Mouse (Mus musculus) MEL (cell line): ENCODE data around the gene Arfgap2. TPM values are rescaled to one million over a fixed set of nuclear protein-coding genes. Genes with fewer than 3 reads are reported as not detected.

Experiments used
- DNase-seq: peaks from one replicate; pipeline ENCODE4 v3.0.0; 2011; ENCODE audit warnings: low read depth, low spot score
- H3K27ac ChIP-seq: 2 replicates; pipeline ENCODE4 v1.5.1; 2012; ENCODE audit warnings: low read depth, mild to moderate bottlenecking, control low read depth, low read length, moderate library complexity; ENCODE audit not compliant: control insufficient read depth
- H3K27me3 ChIP-seq, 2 experiments: fragments of 150-350 bp in 1 of 2; sonication (generic) in 1 of 2; 2 replicates each; pipeline ENCODE4 v1.6.1; 2012; ENCODE audit warnings: low read length in 2 of 2, mild to moderate bottlenecking in 2 of 2, improper control_type of control experiment in 1 of 2, moderate library complexity in 1 of 2; ENCODE audit not compliant: insufficient read depth in 2 of 2, control insufficient read depth in 1 of 2
- H3K36me3 ChIP-seq, 2 experiments: 2 replicates each; pipeline ENCODE4 v1.6.1; 2012 to 2014; ENCODE audit warnings: low read length in 2 of 2, improper control_type of control experiment in 1 of 2, inconsistent platforms in 1 of 2, mild to moderate bottlenecking in 1 of 2; ENCODE audit not compliant: insufficient read depth in 2 of 2, control insufficient read depth in 1 of 2
- H3K4me1 ChIP-seq, 2 experiments: fragments of 150-350 bp in 1 of 2; sonication (generic) in 1 of 2; 2 replicates each; pipeline ENCODE4 v1.6.1; 2012; ENCODE audit warnings: low read length in 2 of 2, improper control_type of control experiment in 1 of 2, mild to moderate bottlenecking in 1 of 2; ENCODE audit not compliant: insufficient read depth in 2 of 2, control insufficient read depth in 1 of 2
- H3K4me3 ChIP-seq, 2 experiments: fragments of 150-350 bp in 1 of 2; sonication (generic) in 1 of 2; 2 replicates each; pipeline ENCODE4 v1.5.1; 2012; ENCODE audit warnings: low read depth in 2 of 2, low read length in 2 of 2, mild to moderate bottlenecking in 2 of 2, moderate library complexity in 2 of 2, control low read depth in 1 of 2, improper control_type of control experiment in 1 of 2; ENCODE audit not compliant: control insufficient read depth in 1 of 2, insufficient read depth in 1 of 2
- H3K79me2 ChIP-seq: 2 replicates; pipeline ENCODE4 v1.6.1; 2012; ENCODE audit warnings: mild to moderate bottlenecking, low read length, moderate library complexity; ENCODE audit not compliant: control insufficient read depth, poor library complexity, insufficient read depth
- H3K9ac ChIP-seq: 2 replicates; pipeline ENCODE4 v1.6.1; 2012; ENCODE audit warnings: low read depth, mild to moderate bottlenecking, control low read depth, low read length, moderate library complexity; ENCODE audit not compliant: control insufficient read depth, poor library complexity, severe bottlenecking
- H3K9me3 ChIP-seq: fragments of 150-350 bp; sonication (generic); replicated peaks from 2 replicates; pipeline ENCODE4 v1.6.1; 2012; ENCODE audit warnings: mild to moderate bottlenecking, low read length, improper control_type of control experiment, moderate library complexity; ENCODE audit not compliant: insufficient read depth
- CHD1 ChIP-seq: IDR thresholded peaks from 2 replicates; pipeline ENCODE4 v1.6.1; 2012; ENCODE audit warnings: low read depth, mild to moderate bottlenecking, inconsistent platforms, low read length, improper control_type of control experiment
- CTCF ChIP-seq, 3 experiments: IDR thresholded peaks in 2 of 3; conservative IDR thresholded peaks in 1 of 3; 2 replicates each; pipeline ENCODE4 v1.5.1; 2011 to 2012; ENCODE audit warnings: low read length in 3 of 3, low read depth in 2 of 3, mild to moderate bottlenecking in 2 of 3, improper control_type of control experiment in 1 of 3, inconsistent platforms in 1 of 3, mixed read lengths in 1 of 3, moderate library complexity in 1 of 3; ENCODE audit not compliant: control insufficient read depth in 1 of 3, insufficient read depth in 1 of 3, poor library complexity in 1 of 3, severe bottlenecking in 1 of 3
- E2F4 ChIP-seq: IDR thresholded peaks from 2 replicates; pipeline ENCODE4 v1.6.1; 2011; ENCODE audit warnings: low read depth, low read length, improper control_type of control experiment, borderline replicate concordance
- ELF1 ChIP-seq: IDR thresholded peaks from 2 replicates; pipeline ENCODE4 v1.6.1; 2014; ENCODE audit warnings: low read depth, mild to moderate bottlenecking, inconsistent platforms, low read length, improper control_type of control experiment, moderate library complexity
- EP300 ChIP-seq, 2 experiments: IDR thresholded peaks; 2 replicates each; pipeline ENCODE4 v1.6.1; 2011; ENCODE audit warnings: improper control_type of control experiment in 2 of 2, low read length in 2 of 2, low read depth in 1 of 2, mild to moderate bottlenecking in 1 of 2
- ETS1 ChIP-seq: IDR thresholded peaks from 2 replicates; pipeline ENCODE4 v1.6.1; 2012; ENCODE audit warnings: low read depth, mild to moderate bottlenecking, inconsistent platforms, low read length, improper control_type of control experiment, moderate library complexity
- GABPA ChIP-seq: IDR thresholded peaks from 2 replicates; pipeline ENCODE4 v1.6.1; 2012; ENCODE audit warnings: low read depth, mild to moderate bottlenecking, inconsistent platforms, low read length, improper control_type of control experiment, moderate library complexity
- GATA1 ChIP-seq: IDR thresholded peaks from 2 replicates; pipeline ENCODE4 v1.6.1; 2011; ENCODE audit warnings: low read depth, low read length, improper control_type of control experiment
- JUND ChIP-seq: IDR thresholded peaks from 2 replicates; pipeline ENCODE4 v1.6.1; 2011; ENCODE audit warnings: low read depth, mild to moderate bottlenecking, improper control_type of control experiment, low read length
- MAZ ChIP-seq: IDR thresholded peaks from 2 replicates; pipeline ENCODE4 v1.6.1; 2012; ENCODE audit warnings: low read depth, mild to moderate bottlenecking, inconsistent platforms, low read length, improper control_type of control experiment
- MXI1 ChIP-seq: IDR thresholded peaks from 2 replicates; pipeline ENCODE4 v1.6.1; 2011; ENCODE audit warnings: mild to moderate bottlenecking, low read depth, low read length, improper control_type of control experiment
- NELFE ChIP-seq: IDR thresholded peaks from 2 replicates; pipeline ENCODE4 v1.6.1; 2011; ENCODE audit warnings: low read depth, low read length, improper control_type of control experiment
- NRF1 ChIP-seq: IDR thresholded peaks from 2 replicates; pipeline ENCODE4 v1.6.1; 2014; ENCODE audit warnings: low read depth, mild to moderate bottlenecking, inconsistent platforms, low read length, improper control_type of control experiment, moderate library complexity; ENCODE audit not compliant: poor library complexity, insufficient read depth, severe bottlenecking
- POLR2AphosphoS5 ChIP-seq: IDR thresholded peaks from 2 replicates; pipeline ENCODE4 v1.6.1; 2012; ENCODE audit warnings: low read depth, borderline replicate concordance, mild to moderate bottlenecking, inconsistent platforms, low read length, moderate library complexity, mixed read lengths
- RAD21 ChIP-seq: IDR thresholded peaks from 2 replicates; pipeline ENCODE4 v1.6.1; 2011; ENCODE audit warnings: mild to moderate bottlenecking, low read depth, low read length, improper control_type of control experiment
- SIN3A ChIP-seq: IDR thresholded peaks from 2 replicates; pipeline ENCODE4 v1.6.1; 2012; ENCODE audit warnings: low read length, improper control_type of control experiment, inconsistent platforms
- TCF12 ChIP-seq: IDR thresholded peaks from 2 replicates; pipeline ENCODE4 v1.6.1; 2014; ENCODE audit warnings: low read depth, mild to moderate bottlenecking, inconsistent platforms, low read length, improper control_type of control experiment, moderate library complexity
- UBTF ChIP-seq: IDR thresholded peaks from 2 replicates; pipeline ENCODE4 v1.6.1; 2012; ENCODE audit warnings: low read depth, mild to moderate bottlenecking, inconsistent platforms, low read length, improper control_type of control experiment, moderate library complexity, borderline replicate concordance; ENCODE audit not compliant: insufficient read depth
- USF1 ChIP-seq: IDR thresholded peaks from 2 replicates; pipeline ENCODE4 v1.6.1; 2014; ENCODE audit warnings: low read depth, mild to moderate bottlenecking, inconsistent platforms, low read length, improper control_type of control experiment, moderate library complexity
- ZMIZ1 ChIP-seq: IDR thresholded peaks from 2 replicates; pipeline ENCODE4 v1.6.1; 2012; ENCODE audit warnings: low read depth, mild to moderate bottlenecking, inconsistent platforms, low read length, improper control_type of control experiment, moderate library complexity
- ZNF384 ChIP-seq: IDR thresholded peaks from 2 replicates; pipeline ENCODE4 v1.6.1; 2012; ENCODE audit warnings: low read depth, mild to moderate bottlenecking, inconsistent platforms, low read length, improper control_type of control experiment
- polyA plus RNA-seq, 2 experiments: library from polyadenylated mRNA; stranded (reverse) in 1 of 2; unstranded in 1 of 2; fragments of >175 nt in 1 of 2; fragments of >200 nt in 1 of 2; gene quantifications; 2 replicates each; pipeline versions ENCODE4 v1.2.1 to v1.2.4; 2012; ENCODE audit warnings: low replicate concordance in 2 of 2, low read depth in 1 of 2; ENCODE audit not compliant: insufficient read length in 2 of 2, insufficient read depth in 1 of 2, missing spikeins in 1 of 2
- total RNA-seq: library from RNA; depleted of rRNA; stranded (reverse); fragments of 300-350 nt; gene quantifications from 2 replicates; pipeline ENCODE4 v1.2.3, GENCODE M21; 2012

The Arfgap2 gene
- total and polyA plus RNA-seq, 3 experiments = 73.1 to 80.2 TPM; not detected in 1

DNA sequence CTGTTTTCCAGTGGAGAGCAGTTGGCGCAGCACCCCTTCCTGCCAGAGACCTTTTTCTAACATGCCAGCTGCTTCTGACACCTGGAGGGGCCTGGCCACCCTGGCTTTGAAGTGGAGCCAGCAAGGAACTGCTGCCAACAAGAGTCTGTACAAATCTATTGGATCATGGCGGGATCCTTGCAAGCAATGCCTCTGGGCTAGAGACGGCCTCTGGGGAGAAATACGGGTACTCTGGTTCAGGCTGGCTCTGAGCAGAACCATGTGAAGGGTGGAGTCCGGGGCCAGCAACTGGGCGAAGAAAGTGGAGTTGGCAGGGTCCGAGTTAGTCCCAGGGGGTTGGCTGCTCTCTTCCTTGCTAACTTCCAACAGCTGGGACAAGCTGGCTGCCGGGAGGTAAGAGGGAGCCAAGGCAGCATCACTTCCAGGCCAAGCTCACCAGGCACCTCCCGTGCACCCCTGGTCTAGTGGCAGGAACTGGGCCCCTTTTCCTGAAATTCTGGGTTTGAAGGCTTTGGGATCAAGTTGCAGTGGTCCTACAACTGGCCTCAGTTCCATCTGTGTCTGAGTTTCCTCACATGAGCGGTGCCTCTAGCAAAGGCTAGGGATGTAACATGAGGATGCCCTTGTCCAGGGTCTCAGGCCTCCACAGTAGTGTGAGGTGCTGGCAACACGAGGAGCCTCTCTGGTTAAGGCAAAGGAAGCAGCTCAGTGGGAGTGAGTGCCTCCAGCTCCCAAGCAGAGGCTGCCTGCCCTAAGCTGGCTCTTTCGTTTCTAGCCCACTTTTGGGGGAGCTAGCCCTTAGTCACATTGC lies 26.6 kb downstream of the Arfgap2 start:
- TF ChIP-seq TCF12 = no peak
- no peak for TF ChIP-seq ZNF384
- TF ChIP-seq RAD21 = no peak
- no peak for TF ChIP-seq SIN3A
- H3K9ac ChIP-seq = no peak overlapping the region
- H3K9me3 ChIP-seq = no peaks in the 10 kb centered on the region
- no peaks in the 10 kb centered on the region for H3K4me1 ChIP-seq
- DNase-seq = no peak
- no peaks in the 10 kb centered on the region for H3K79me2 ChIP-seq
- no peak overlapping the region for H3K27ac ChIP-seq
- H3K36me3 ChIP-seq = peaks cover 0 to 2% of the 10 kb centered on the region in 2 experiments; a peak in 1 of 4 replicates
- no peak overlapping the region for H3K4me3 ChIP-seq
- H3K27me3 ChIP-seq = no peaks in the 10 kb centered on the region

DNA sequence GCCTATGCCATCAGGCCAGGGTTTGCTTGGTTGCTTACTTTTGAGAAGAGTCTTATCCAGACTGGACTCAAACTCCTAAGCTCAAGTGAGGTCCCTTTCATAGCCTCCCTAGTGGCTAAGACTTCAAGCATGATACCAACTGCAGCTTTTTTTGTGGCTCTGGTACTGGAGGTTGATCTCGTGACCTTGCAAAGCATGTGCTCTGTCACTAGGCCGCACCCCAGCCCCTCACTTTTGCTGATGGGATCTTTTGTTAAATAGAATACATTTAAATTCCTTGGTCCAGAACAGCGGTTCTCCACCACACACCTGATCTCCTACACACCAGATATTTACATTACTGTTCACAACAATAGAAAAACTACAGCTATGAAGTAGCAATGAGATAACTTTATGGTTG lies 29.5 kb downstream of the Arfgap2 start:
- no peaks in the 10 kb centered on the region for H3K9me3 ChIP-seq
- no peak overlapping the region for H3K9ac ChIP-seq
- no peak overlapping the region for H3K4me3 ChIP-seq
- H3K27ac ChIP-seq = no peak overlapping the region
- no peak for DNase-seq
- no peak for TF ChIP-seq POLR2AphosphoS5
- TF ChIP-seq CHD1 = no peak
- TF ChIP-seq GABPA = no peak
- no peak for TF ChIP-seq ETS1
- TF ChIP-seq JUND = no peak
- no peak for TF ChIP-seq UBTF
- no peak for TF ChIP-seq ELF1
- no peak for TF ChIP-seq EP300 (IDR thresholded peaks at IDR 0.05; ENCODE audit: low read depth in 1 of 2, low read length in 2 of 2)
- no peak for TF ChIP-seq GATA1
- TF ChIP-seq E2F4 = no peak
- TF ChIP-seq ZMIZ1 = no peak
- no peak for TF ChIP-seq CTCF (IDR thresholded peaks at IDR 0.05 in 2 of 3, conservative IDR thresholded peaks at IDR 0.05 in 1 of 3; ENCODE audit: control insufficient read depth in 1 of 3, insufficient read depth in 1 of 3, low read depth in 2 of 3, low read length in 3 of 3, poor library complexity in 1 of 3, severe bottlenecking in 1 of 3)
- TF ChIP-seq MXI1 = no peak
- TF ChIP-seq MAZ = no peak
- TF ChIP-seq USF1 = no peak
- TF ChIP-seq ZNF384 = no peak
- TF ChIP-seq NELFE = no peak
- TF ChIP-seq RAD21 = no peak
- TF ChIP-seq NRF1 = no peak
- H3K36me3 ChIP-seq = no peaks in the 10 kb centered on the region
- H3K79me2 ChIP-seq = no peaks in the 10 kb centered on the region
- H3K4me1 ChIP-seq = no peaks in the 10 kb centered on the region
- no peaks in the 10 kb centered on the region for H3K27me3 ChIP-seq
